In the genomic region with DNA sequence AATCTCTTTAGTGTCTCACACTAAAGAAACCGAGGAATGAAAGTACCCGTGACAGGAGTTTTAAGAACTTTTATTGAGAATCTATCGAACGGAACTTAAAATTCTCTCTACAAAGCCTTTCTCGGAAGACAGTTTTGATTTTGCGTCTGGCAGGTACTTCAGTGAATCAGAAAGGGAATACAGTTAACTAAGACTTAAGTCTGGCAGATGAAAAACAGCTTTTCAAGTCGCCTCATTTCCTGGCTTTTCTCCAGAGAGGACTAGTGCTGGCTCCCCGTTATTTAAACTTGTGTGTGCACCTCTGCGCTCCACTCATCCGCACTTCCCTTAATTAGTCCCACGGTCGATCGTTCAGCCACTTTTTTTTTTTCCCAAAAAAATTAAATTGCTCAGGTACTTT, we compare ENCODE assay signal across 7 mouse cellular contexts. TPM values are rescaled to one million over a fixed set of nuclear protein-coding genes. Genes with fewer than 3 reads are reported as not detected.
DNase-seq lines count a peak whose midpoint lies in the region; ATAC-seq lines count a peak whose summit lies in the region.

No protein-coding gene starts in this region.

- no peaks in the 10 kb centered on the region for H3K9me3 ChIP-seq in lung, embryonic 15.5 days
- H3K9me3 ChIP-seq in embryonic facial prominence, embryonic 12.5 days = no peaks in the 10 kb centered on the region
- no peaks in the 10 kb centered on the region for H3K9me3 ChIP-seq in hindbrain, embryonic 12.5 days (replicated peaks)

- peaks cover 16% of the 10 kb centered on the region for H3K4me1 ChIP-seq in lung, embryonic 15.5 days
- peaks cover 10% of the 10 kb centered on the region for H3K4me1 ChIP-seq in embryonic facial prominence, embryonic 12.5 days
- H3K4me1 ChIP-seq in hindbrain, embryonic 12.5 days = peaks cover 23% of the 10 kb centered on the region

- WGBS in lung, embryonic 15.5 days = 2% methylated on average over 13 of the region's 13 CpGs
- WGBS in embryonic facial prominence, embryonic 12.5 days = under 1% methylated on average over 13 of the region's 13 CpGs
- under 1% methylated on average over 13 of the region's 13 CpGs for WGBS in hindbrain, embryonic 12.5 days

- no peaks in the 10 kb centered on the region for H3K36me3 ChIP-seq in lung, embryonic 15.5 days
- H3K36me3 ChIP-seq in embryonic facial prominence, embryonic 12.5 days = no peaks in the 10 kb centered on the region
- no peaks in the 10 kb centered on the region for H3K36me3 ChIP-seq in hindbrain, embryonic 12.5 days

- H3K9ac ChIP-seq in lung, embryonic 15.5 days = no peak overlapping the region
- H3K9ac ChIP-seq in embryonic facial prominence, embryonic 12.5 days = peak overlapping the region; percentile 77
- H3K9ac ChIP-seq in hindbrain, embryonic 12.5 days = peak overlapping the region; percentile 87

- peak overlapping the region; percentile 100 for H3K4me2 ChIP-seq in lung, embryonic 15.5 days
- peak overlapping the region; percentile 99 for H3K4me2 ChIP-seq in embryonic facial prominence, embryonic 12.5 days (replicated peaks)
- peak overlapping the region; percentile 95 for H3K4me2 ChIP-seq in hindbrain, embryonic 12.5 days (replicated peaks)

- no peak overlapping the region for H3K27ac ChIP-seq in lung, embryonic 15.5 days
- H3K27ac ChIP-seq in embryonic facial prominence, embryonic 12.5 days = no peak overlapping the region; the same call in 1 of the 2 replicates
- peak overlapping the region; percentile 86 for H3K27ac ChIP-seq in hindbrain, embryonic 12.5 days

- no peak for ATAC-seq in lung, embryonic 15.5 days (ENCODE audit: borderline replicate concordance, extremely low read depth, low FRiP score, low TSS enrichment)
- ATAC-seq in embryonic facial prominence, embryonic 12.5 days (ENCODE audit: insufficient number of reproducible peaks, insufficient read depth, low FRiP score, low TSS enrichment) = no peak
- no peak for ATAC-seq in hindbrain, embryonic 12.5 days (ENCODE audit: low FRiP score)

- DNase-seq in lung, postnatal 4 days = no peak
- DNase-seq in mesoderm, embryonic 11.5 days (ENCODE audit: low read depth, low spot score) = peak; percentile 39
- DNase-seq in B cell, adult 2 months = no peak
- DNase-seq in frontal cortex, postnatal 14 days (ENCODE audit: low spot score in 2 of 2) = no peak

- H3K4me3 ChIP-seq in lung, embryonic 15.5 days = peak overlapping the region; percentile 62
- peak overlapping the region; percentile 82 for H3K4me3 ChIP-seq in embryonic facial prominence, embryonic 12.5 days
- H3K4me3 ChIP-seq in hindbrain, embryonic 12.5 days = peak overlapping the region; percentile 71

- H3K27me3 ChIP-seq in lung, embryonic 15.5 days = peaks cover 39% of the 10 kb centered on the region
- peaks cover 12% of the 10 kb centered on the region; the same call in 1 of the 2 replicates for H3K27me3 ChIP-seq in embryonic facial prominence, embryonic 12.5 days
- H3K27me3 ChIP-seq in hindbrain, embryonic 12.5 days = 0 out of 2 replicates have a peak, but pooled peaks cover 4% of the 10 kb centered on the region

RNA-seq across cellular contexts. Expression of a gene that starts 1.4 kb away (rescaled TPM):
- 2.6 and 2.7 TPM in 2 replicates for polyA plus RNA-seq in lung, embryonic 15.5 days (2015; fragmentation: Nextera tagmentation; extraction: Ambion mirVana)
- polyA plus RNA-seq in embryonic facial prominence, embryonic 12.5 days (2016; fragmentation: Nextera tagmentation; extraction: Ambion mirVana) = 16.1 and 19.6 TPM in 2 replicates
- polyA plus RNA-seq in hindbrain, embryonic 12.5 days (2016; fragmentation: Nextera tagmentation; extraction: Ambion mirVana) = 40.1 and 44.2 TPM in 2 replicates

RNA-seq across cellular contexts. Expression of a gene that starts 33.6 kb away (rescaled TPM):
- 3.0 and 4.0 TPM in 2 replicates for polyA plus RNA-seq in lung, embryonic 15.5 days (2015; fragmentation: Nextera tagmentation; extraction: Ambion mirVana)
- 12.6 and 12.7 TPM in 2 replicates for polyA plus RNA-seq in embryonic facial prominence, embryonic 12.5 days (2016; fragmentation: Nextera tagmentation; extraction: Ambion mirVana)
- 25.7 and 27.5 TPM in 2 replicates for polyA plus RNA-seq in hindbrain, embryonic 12.5 days (2016; fragmentation: Nextera tagmentation; extraction: Ambion mirVana)

RNA-seq across cellular contexts. Expression of a gene that starts 47.0 kb away (rescaled TPM):
- polyA plus RNA-seq in lung, embryonic 15.5 days (2015; fragmentation: Nextera tagmentation; extraction: Ambion mirVana) = 48.3 and 52.9 TPM in 2 replicates
- 36.2 and 39.7 TPM in 2 replicates for polyA plus RNA-seq in embryonic facial prominence, embryonic 12.5 days (2016; fragmentation: Nextera tagmentation; extraction: Ambion mirVana)
- polyA plus RNA-seq in hindbrain, embryonic 12.5 days (2016; fragmentation: Nextera tagmentation; extraction: Ambion mirVana) = 55.8 TPM in 2 replicates
